Mouse (Mus musculus) kidney, embryonic 15.5 days (tissue): Measurements from ENCODE around the gene Shq1. TPM values are rescaled to one million over a fixed set of nuclear protein-coding genes. Genes with fewer than 3 reads are reported as not detected.

Experiments used
- ATAC-seq: fragments of 200-750 bp; cut with Nextera tagmentation; replicated peaks from 2 replicates; pipeline ENCODE4 v1.8.0; 2017; ENCODE audit warnings: moderate TSS enrichment; ENCODE audit not compliant: low FRiP score
- H3K27ac ChIP-seq: fragments of 300-500 bp; sonication (generic); 2 replicates; pipeline ENCODE4 v1.5.1; 2015; ENCODE audit warnings: mild to moderate bottlenecking, inconsistent platforms
- H3K27me3 ChIP-seq: fragments of 300-500 bp; sonication (generic); 2 replicates; pipeline ENCODE4 v1.6.1; 2015; ENCODE audit warnings: inconsistent platforms
- H3K36me3 ChIP-seq: fragments of 300-500 bp; sonication (generic); 2 replicates; pipeline ENCODE4 v1.6.1; 2015; ENCODE audit warnings: inconsistent platforms
- H3K4me1 ChIP-seq: fragments of 300-500 bp; sonication (generic); 2 replicates; pipeline ENCODE4 v1.6.1; 2015; ENCODE audit warnings: inconsistent platforms
- H3K4me2 ChIP-seq: fragments of 300-500 bp; sonication (generic); 2 replicates; pipeline ENCODE4 v1.6.1; 2015; ENCODE audit warnings: moderate library complexity, mild to moderate bottlenecking, inconsistent platforms
- H3K4me3 ChIP-seq: fragments of 300-500 bp; sonication (generic); replicated peaks from 2 replicates; pipeline ENCODE4 v1.5.1; 2015; ENCODE audit warnings: mild to moderate bottlenecking, inconsistent platforms
- H3K9ac ChIP-seq: fragments of 300-500 bp; sonication (generic); 2 replicates; pipeline ENCODE4 v1.6.1; 2015; ENCODE audit warnings: mild to moderate bottlenecking, inconsistent platforms
- H3K9me3 ChIP-seq: fragments of 300-500 bp; sonication (generic); replicated peaks from 2 replicates; pipeline ENCODE4 v1.6.1; 2016; ENCODE audit warnings: inconsistent platforms
- WGBS: fragments of 180-500 bp; shearing (Covaris S2); methylation state at CpG from one replicate; pipeline ENCODE4 v1.1.7; 2015; ENCODE audit warnings: mixed read lengths; 5-methylcytosine and 5-hydroxymethylcytosine counted together
- polyA plus RNA-seq: library from polyadenylated mRNA; unstranded; fragments of >200 nt; fragmentation: Nextera tagmentation; extraction: Ambion mirVana; gene quantifications from 2 replicates; pipeline ENCODE4 v1.2.1, GENCODE M21; 2015

Shq1 gene
- polyA plus RNA-seq, 1 experiment from 2014 or later: 18.3 TPM

- WGBS: 81% methylated on average over 8 of the region's 8 CpGs
- no peak overlapping the region for H3K4me2 ChIP-seq
Observed at GRCm38 (mm10) chr6:100667644-100668043, 3.3 kb downstream of the Shq1 start.

GRCm38 (mm10) chr6:100662224-100662623 lies 8.7 kb downstream of the Shq1 start:
- H3K27ac ChIP-seq: no peak overlapping the region
- no peaks in the 10 kb centered on the region for H3K4me1 ChIP-seq
- no peaks in the 10 kb centered on the region for H3K9me3 ChIP-seq
- no peak for ATAC-seq
- no peak overlapping the region for H3K4me3 ChIP-seq
- H3K27me3 ChIP-seq: no peaks in the 10 kb centered on the region
- H3K9ac ChIP-seq: no peak overlapping the region
- peaks cover 47% of the 10 kb centered on the region for H3K36me3 ChIP-seq
- WGBS: 68% methylated on average over 6 of the region's 6 CpGs
- H3K4me2 ChIP-seq: no peak overlapping the region

More at GRCm38 (mm10) chr6:100667644-100668043, 3.3 kb downstream of the Shq1 start:
- Histone ChIP-seq H3K9me3 (no peaks in the 10 kb centered on the region), H3K27ac (no peak overlapping the region), H3K4me1 (peaks cover 11% of the 10 kb centered on the region), H3K4me3 (no peak overlapping the region), H3K27me3 (peaks cover 8% of the 10 kb centered on the region), H3K36me3 (peaks cover 26% of the 10 kb centered on the region), H3K9ac (no peak overlapping the region)
- ATAC-seq: no peak

GRCm38 (mm10) chr6:100660395-100660794 lies 10.6 kb downstream of the Shq1 start:
- Histone ChIP-seq H3K9ac (no peak overlapping the region), H3K36me3 (peaks cover 47% of the 10 kb centered on the region), H3K27ac (no peak overlapping the region), H3K4me1 (no peaks in the 10 kb centered on the region), H3K27me3 (no peaks in the 10 kb centered on the region), H3K9me3 (no peaks in the 10 kb centered on the region), H3K4me2 (no peak overlapping the region), H3K4me3 (no peak overlapping the region)
- WGBS: 86% methylated on average over 5 of the region's 5 CpGs
- ATAC-seq: no peak

GRCm38 (mm10) chr6:100652535-100652934 lies 18.4 kb downstream of the Shq1 start:
- Histone ChIP-seq H3K9me3 (no peaks in the 10 kb centered on the region), H3K4me3 (no peak overlapping the region), H3K4me1 (no peaks in the 10 kb centered on the region), H3K36me3 (peaks cover 8% of the 10 kb centered on the region), H3K9ac (no peak overlapping the region), H3K27me3 (no peaks in the 10 kb centered on the region), H3K27ac (no peak overlapping the region), H3K4me2 (no peak overlapping the region)
- ATAC-seq: no peak
- 80% methylated on average over 3 of the region's 3 CpGs for WGBS

- no peak overlapping the region for H3K4me2 ChIP-seq
- H3K4me1 ChIP-seq: peaks cover 5% of the 10 kb centered on the region; the same call in 1 of the 2 replicates
- H3K27me3 ChIP-seq: no peaks in the 10 kb centered on the region
- ATAC-seq: no peak
- no peak overlapping the region for H3K27ac ChIP-seq
- no peak overlapping the region for H3K4me3 ChIP-seq
- 74% methylated on average over 5 of the region's 5 CpGs for WGBS
- no peaks in the 10 kb centered on the region for H3K9me3 ChIP-seq
- peaks cover 13% of the 10 kb centered on the region for H3K36me3 ChIP-seq
- no peak overlapping the region for H3K9ac ChIP-seq
Observed at GRCm38 (mm10) chr6:100647196-100647595, 23.8 kb downstream of the Shq1 start.

GRCm38 (mm10) chr6:100645469-100646201 lies 25.3 kb downstream of the Shq1 start:
- ATAC-seq: no peak
- Histone ChIP-seq H3K9me3 (no peaks in the 10 kb centered on the region), H3K9ac (no peak overlapping the region), H3K4me2 (no peak overlapping the region), H3K36me3 (peaks cover 13% of the 10 kb centered on the region), H3K27me3 (no peaks in the 10 kb centered on the region), H3K4me1 (peaks cover 5% of the 10 kb centered on the region; the same call in 1 of the 2 replicates), H3K4me3 (no peak overlapping the region), H3K27ac (no peak overlapping the region)
- 61% methylated on average over 11 of the region's 11 CpGs for WGBS

GRCm38 (mm10) chr6:100644631-100645030 lies 26.3 kb downstream of the Shq1 start:
- WGBS: 88% methylated on average over 15 of the region's 15 CpGs
- Histone ChIP-seq H3K27ac (no peak overlapping the region), H3K4me3 (no peak overlapping the region), H3K27me3 (no peaks in the 10 kb centered on the region), H3K4me1 (peaks cover 5% of the 10 kb centered on the region; the same call in 1 of the 2 replicates), H3K4me2 (no peak overlapping the region), H3K9me3 (no peaks in the 10 kb centered on the region), H3K36me3 (peaks cover 13% of the 10 kb centered on the region), H3K9ac (no peak overlapping the region)
- no peak for ATAC-seq

GRCm38 (mm10) chr6:100642786-100643185 lies 28.2 kb downstream of the Shq1 start:
- peaks cover 10% of the 10 kb centered on the region for H3K36me3 ChIP-seq
- ATAC-seq: no peak
- H3K27ac ChIP-seq: no peak overlapping the region
- H3K4me1 ChIP-seq: peaks cover 5% of the 10 kb centered on the region; the same call in 1 of the 2 replicates
- H3K9me3 ChIP-seq: no peaks in the 10 kb centered on the region
- no peak overlapping the region for H3K4me3 ChIP-seq
- H3K27me3 ChIP-seq: no peaks in the 10 kb centered on the region
- H3K4me2 ChIP-seq: no peak overlapping the region
- H3K9ac ChIP-seq: no peak overlapping the region
- 74% methylated on average over 2 of the region's 2 CpGs for WGBS

- H3K9ac ChIP-seq: no peak overlapping the region
- H3K9me3 ChIP-seq: no peaks in the 10 kb centered on the region
- no peak overlapping the region for H3K27ac ChIP-seq
- H3K36me3 ChIP-seq: peaks cover 7% of the 10 kb centered on the region
- H3K4me3 ChIP-seq: no peak overlapping the region
- ATAC-seq: no peak
- H3K4me2 ChIP-seq: no peak overlapping the region
- no peaks in the 10 kb centered on the region for H3K27me3 ChIP-seq
- peaks cover 2% of the 10 kb centered on the region; the same call in 1 of the 2 replicates for H3K4me1 ChIP-seq
- WGBS: 94% methylated on average over 1 of the region's 1 CpGs
Observed at GRCm38 (mm10) chr6:100640591-100640990, 30.4 kb downstream of the Shq1 start.

- WGBS: 89% methylated on average over 6 of the region's 6 CpGs
- Histone ChIP-seq H3K36me3 (peaks cover 31% of the 10 kb centered on the region), H3K9me3 (no peaks in the 10 kb centered on the region), H3K4me3 (no peak overlapping the region), H3K27me3 (no peaks in the 10 kb centered on the region), H3K4me2 (no peak overlapping the region), H3K9ac (no peak overlapping the region), H3K4me1 (no peaks in the 10 kb centered on the region), H3K27ac (no peak overlapping the region)
- no peak for ATAC-seq
Observed at GRCm38 (mm10) chr6:100629086-100629485, 41.9 kb downstream of the Shq1 start.

GRCm38 (mm10) chr6:100628223-100628622 lies 42.7 kb downstream of the Shq1 start:
- no peaks in the 10 kb centered on the region for H3K27me3 ChIP-seq
- 62% methylated on average over 3 of the region's 3 CpGs for WGBS
- ATAC-seq: no peak
- H3K4me1 ChIP-seq: no peaks in the 10 kb centered on the region
- H3K36me3 ChIP-seq: peaks cover 31% of the 10 kb centered on the region
- no peak overlapping the region for H3K4me3 ChIP-seq
- H3K4me2 ChIP-seq: no peak overlapping the region
- no peak overlapping the region for H3K9ac ChIP-seq
- H3K27ac ChIP-seq: no peak overlapping the region
- H3K9me3 ChIP-seq: no peaks in the 10 kb centered on the region

GRCm38 (mm10) chr6:100623922-100624321 lies 47.0 kb downstream of the Shq1 start:
- WGBS: 92% methylated on average over 2 of the region's 2 CpGs
- Histone ChIP-seq H3K27ac (no peak overlapping the region), H3K9me3 (no peaks in the 10 kb centered on the region), H3K4me1 (0 out of 2 replicates have a peak, but pooled peaks cover 4% of the 10 kb centered on the region), H3K4me3 (no peak overlapping the region), H3K4me2 (no peak overlapping the region), H3K36me3 (peaks cover 26% of the 10 kb centered on the region), H3K27me3 (no peaks in the 10 kb centered on the region), H3K9ac (no peak overlapping the region)
- ATAC-seq: no peak
